12 mouse cellular contexts compared by ENCODE assay signal in the genomic region with DNA sequence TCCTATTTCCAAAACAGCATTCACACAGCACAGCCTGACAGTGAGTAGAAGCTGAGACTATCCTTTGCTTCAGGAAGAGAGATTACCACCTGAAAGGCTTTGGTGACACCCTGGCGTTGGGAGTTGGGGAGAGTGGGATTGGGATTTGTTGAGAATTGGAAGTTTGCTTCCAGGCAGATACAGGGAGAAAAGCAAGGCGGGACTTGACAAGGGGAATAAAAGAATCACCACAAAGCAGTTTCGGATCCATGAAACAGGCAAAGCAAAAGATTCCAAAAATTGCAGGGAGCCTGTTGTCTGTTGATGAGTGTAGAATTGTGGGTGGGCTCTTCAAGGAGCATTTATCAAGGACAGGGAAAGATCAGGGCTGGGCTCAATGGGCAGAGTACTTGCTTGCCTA. TPM values are rescaled to one million over a fixed set of nuclear protein-coding genes. Genes with fewer than 3 reads are reported as not detected.
"Had no signal": no experiment of that assay in that cellular context is flagged by ENCODE, and none has a peak within 500 bp of the region (broad histone marks: within the 10 kb centered on the region; RNA-seq: fewer than 3 reads in every experiment).

No protein-coding gene starts in this region.

- DNase-seq: liver, postnatal 0 days; lung, adult 2 months; lung, postnatal 14 days; lung, postnatal 4 days; midbrain, embryonic 14.5 days; right cerebral cortex, postnatal 14 days; thymus, adult 2 months; thymus, postnatal 25 days; thymus, postnatal 4 days had no signal

RNA-seq across cellular contexts. Expression of a gene that starts 38.5 kb away (rescaled TPM):
- total RNA-seq: megakaryocyte, adult 5-6 weeks; megakaryocyte-erythroid progenitor cell, adult 5-6 weeks; neutrophil, adult 5-6 weeks had no signal
